Mouse (Mus musculus) thymus, postnatal 14 days (tissue): ENCODE data around the gene Gm364.

Experiments
- DNase-seq: peaks from one replicate; pipeline ENCODE4 v3.0.0; 2021

The Gm364 gene

GRCm38 (mm10) chrX:57408769-57409168, at the start of gene Gm364:
TSS of gene Gm364 (plus strand) at chrX:57409154.
- no peak for DNase-seq

- DNase-seq = no peak
Measured at GRCm38 (mm10) chrX:57359316-57359715, 49.6 kb upstream of the Gm364 start.

GRCm38 (mm10) chrX:57364891-57365569, 43.9 kb upstream of the Gm364 start:
- no peak for DNase-seq

- DNase-seq = no peak
Measured at GRCm38 (mm10) chrX:57372965-57373364, 36.0 kb upstream of the Gm364 start.

GRCm38 (mm10) chrX:57373543-57373942, 35.4 kb upstream of the Gm364 start:
- DNase-seq = no peak

GRCm38 (mm10) chrX:57374029-57374428, 34.9 kb upstream of the Gm364 start:
- DNase-seq = no peak

DNA sequence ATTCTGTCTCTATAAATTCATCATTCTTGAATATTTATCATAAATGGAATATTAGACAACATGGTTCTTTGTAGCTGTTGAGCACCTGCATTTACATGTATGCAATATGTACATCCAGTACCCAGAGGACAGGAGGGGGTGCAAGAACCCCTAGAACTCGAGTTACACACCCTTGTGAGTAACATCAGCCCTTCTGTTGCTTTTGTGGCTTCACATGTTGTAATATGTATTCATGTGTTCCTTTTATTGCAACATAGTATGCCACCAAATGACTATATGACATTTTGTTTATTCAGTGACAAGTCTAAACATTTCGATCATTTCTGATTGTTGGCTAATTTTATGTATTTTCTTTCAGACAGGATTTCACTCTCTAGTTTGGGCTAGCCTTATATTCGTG, 31.9 kb upstream of the Gm364 start:
- no peak for DNase-seq

- DNase-seq = no peak
Measured at GRCm38 (mm10) chrX:57378579-57378978, 30.4 kb upstream of the Gm364 start.

DNA sequence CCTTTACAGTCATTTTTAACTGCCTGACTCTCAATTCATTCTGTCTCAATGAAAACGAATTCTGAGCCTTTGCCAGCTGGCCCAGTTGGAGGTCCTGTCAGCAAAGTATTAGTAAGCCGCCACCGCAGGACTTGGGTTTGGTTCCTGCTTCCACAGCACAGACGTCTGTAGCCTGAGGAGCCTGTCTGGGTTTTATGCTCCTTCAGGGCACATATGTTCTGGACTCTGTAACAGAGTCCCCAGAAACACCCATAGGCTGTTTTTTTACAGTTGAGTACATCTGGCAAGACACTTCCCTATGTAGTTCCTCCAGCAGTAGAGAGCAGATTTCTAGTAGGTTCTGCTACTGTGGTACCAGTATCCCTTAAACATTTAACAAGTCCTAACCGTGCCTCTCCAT, 28.0 kb upstream of the Gm364 start:
- DNase-seq = no peak

DNA sequence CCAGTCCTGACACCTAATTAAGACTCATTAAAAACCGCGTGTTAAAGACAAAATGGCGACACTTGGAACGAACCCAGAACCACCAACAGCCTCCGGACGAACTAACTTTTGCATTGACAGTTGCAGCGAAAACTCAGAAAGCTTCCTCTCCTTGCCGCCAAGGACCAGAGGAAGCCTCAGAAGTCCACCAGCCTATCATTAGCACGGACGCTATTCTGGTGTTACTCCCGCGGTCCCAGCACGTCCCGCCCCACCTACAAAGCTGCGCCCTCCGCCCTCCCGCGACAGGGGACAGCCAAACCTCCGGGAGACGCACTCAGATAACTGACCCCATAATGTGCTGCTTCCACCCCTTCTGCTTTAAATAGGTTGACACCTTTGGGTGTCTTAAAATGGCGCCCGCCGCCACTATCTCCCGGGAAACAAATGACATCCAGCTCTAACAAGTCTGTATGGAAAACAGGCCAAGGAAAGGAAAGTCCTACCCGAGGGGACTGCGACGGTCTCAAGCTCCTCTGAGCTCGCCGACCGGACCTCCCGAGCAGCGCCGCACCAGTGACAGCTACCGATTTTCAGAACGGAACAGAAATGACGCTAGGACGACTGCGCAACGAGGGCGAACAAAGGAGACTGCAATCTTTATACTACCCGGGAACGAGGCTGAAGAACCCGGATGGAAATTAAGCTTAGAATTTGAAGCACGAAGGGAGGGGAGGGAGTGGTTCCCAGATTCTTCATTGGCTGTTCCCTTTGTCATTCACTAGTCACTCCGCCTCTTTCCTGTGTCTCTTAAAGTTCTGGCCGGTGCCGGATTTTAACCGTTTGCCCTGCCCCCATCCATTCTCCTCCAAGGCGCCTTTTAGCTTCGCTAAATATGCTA, 16.3 kb upstream of the Gm364 start, which contains the start of gene Rbmx:
TSS of gene Rbmx (minus strand) at position 670 of the 880 bp plus-strand sequence.
- peak; percentile 86 for DNase-seq

- peak; percentile 10 for DNase-seq
Measured at GRCm38 (mm10) chrX:57393412-57393811, 15.5 kb upstream of the Gm364 start.

- no peak for DNase-seq
Measured at GRCm38 (mm10) chrX:57401388-57401787, 7.6 kb upstream of the Gm364 start.

DNA sequence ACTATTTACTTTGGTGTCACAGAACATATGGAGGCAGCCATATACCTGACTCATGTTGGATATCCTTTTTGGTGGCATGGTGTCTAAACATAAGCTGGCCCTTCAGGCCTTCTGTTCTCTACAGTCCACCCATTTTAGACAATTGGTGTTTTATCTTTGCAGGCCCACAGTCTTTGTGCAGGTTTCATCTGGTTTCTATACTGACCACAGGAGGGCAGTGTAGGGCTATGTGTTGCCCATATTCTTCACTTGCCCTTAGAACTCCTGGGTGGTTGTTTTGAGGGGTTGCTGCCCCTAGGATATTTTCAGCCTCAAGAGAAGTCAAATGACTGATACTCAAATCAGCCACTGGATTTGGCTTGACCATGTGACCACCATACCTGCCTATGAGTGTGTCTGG, 5.3 kb upstream of the Gm364 start:
- peak; percentile 23 for DNase-seq

DNA sequence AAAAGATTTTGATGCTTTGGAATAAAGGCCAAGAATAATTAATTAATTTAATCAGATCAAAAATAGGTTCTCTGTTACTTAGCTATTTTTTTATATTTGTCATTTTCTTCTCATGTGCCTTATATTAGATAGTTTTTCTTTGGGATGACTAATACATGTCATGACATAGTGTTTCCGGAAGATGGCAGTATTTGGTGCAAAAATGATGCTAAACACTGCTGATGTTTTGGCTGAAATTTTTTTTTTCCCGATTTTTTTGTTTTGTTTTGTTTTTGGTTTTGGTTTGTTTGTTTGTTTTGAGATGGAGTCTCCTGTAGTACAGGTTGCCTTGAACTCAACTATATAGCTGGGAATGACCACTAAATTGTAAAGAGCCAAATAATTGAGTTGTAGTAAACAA, 22.7 kb downstream of the Gm364 start:
- no peak for DNase-seq

DNA sequence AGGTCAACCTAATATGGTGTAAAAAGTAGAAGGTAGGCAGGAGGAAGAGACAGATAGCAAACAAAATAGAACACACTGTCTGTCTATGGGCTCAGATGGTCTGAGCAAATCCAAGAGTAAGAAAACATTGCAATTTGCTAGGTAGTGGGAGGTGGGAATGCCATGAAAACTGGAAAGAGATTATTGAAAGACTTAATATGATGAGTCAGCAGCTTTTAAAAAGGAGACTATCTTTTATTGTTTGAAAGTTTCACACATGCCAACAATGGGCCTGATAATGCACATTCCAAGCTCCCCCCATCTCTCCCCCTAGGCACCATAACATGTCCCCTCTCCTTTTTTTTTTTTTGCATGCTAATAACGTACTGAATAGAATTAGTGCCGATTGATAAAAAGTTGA, 24.9 kb downstream of the Gm364 start:
- DNase-seq = no peak

GRCm38 (mm10) chrX:57503634-57504033, 94.7 kb downstream of the Gm364 start, which contains the start of gene Gpr101:
TSS of gene Gpr101 (minus strand) at chrX:57503757.
- no peak for DNase-seq

DNA sequence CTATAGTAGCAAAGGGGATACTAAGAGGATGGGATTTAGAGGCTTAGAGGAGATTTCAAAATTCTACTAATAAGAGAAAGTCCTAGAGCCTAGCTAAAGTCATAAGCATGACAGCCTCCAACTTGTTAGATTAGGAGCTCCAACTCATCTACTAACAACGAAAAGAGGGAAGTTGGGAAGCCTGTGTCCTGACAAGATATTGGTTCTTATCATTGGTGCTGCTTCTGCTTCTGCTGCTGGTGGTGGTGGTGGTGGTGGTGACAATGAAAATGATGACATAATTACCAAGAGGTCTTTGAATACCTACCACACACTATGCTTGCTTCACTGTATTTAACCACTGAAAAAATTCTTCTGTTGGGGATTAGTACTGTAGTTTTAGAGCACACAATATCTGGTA, 97.3 kb downstream of the Gm364 start:
- no peak for DNase-seq

DNA sequence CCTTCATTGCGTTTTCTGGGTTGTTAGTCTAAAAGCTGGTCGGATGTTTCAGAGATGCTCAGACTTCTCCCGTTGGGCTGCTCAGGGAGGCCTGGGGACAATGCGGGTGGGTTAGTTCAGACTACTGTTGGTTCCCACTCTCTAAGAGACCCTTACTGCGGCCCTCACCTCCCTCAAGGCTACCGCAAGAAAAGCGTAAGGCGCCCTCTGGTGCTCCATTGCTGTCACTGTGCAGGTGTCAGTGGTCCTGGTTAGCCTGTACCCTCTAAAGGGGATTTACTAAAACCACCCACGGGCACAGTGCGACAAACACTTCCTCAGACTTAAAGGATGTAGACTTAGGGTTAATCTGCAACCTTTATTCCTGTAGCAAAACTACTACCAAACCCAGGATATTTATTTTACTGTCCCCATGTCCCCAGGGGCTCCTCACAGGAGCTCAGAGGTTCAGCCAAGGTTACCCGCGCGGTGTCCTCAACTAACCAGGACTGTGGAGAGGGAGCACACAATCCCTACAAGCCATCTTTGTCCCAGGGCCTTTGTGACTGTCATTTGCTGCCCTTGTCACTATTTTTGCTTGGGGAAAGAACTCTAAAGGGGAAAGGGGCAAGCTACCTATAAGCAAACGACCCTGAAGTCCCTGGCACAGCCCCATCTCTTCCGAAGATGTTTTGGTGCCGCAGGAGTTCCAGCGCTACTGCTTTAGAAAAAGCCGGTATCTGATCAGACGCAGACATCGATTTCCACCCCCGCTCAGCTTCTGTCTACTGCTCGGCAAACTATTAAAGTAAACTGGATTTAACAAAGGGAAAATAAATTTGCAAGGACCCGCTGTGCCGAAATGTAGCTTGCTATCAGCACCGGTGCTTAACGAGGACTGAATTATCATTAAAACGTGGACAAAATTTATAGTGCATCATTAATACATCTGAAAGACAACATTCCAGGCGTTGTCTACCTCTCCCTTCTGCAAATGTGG, 112.5 kb downstream of the Gm364 start:
- no peak for DNase-seq
